Mouse (Mus musculus): ENCODE results near the gene Ctns. TPM values are rescaled to one million over a fixed set of nuclear protein-coding genes. Genes with fewer than 3 reads are reported as not detected.

Ctns gene
- total RNA-seq, 2 experiments from 2014 or later, result 21.2 to 24.8 TPM

GRCm38 (mm10) chr11:73193047-73193446 lies 5.8 kb downstream of the Ctns start:
- no peak for DNase-seq

GRCm38 (mm10) chr11:73187231-73187630 lies 11.6 kb downstream of the Ctns start:
- DNase-seq, result no peak

GRCm38 (mm10) chr11:73185872-73186615 lies 12.8 kb downstream of the Ctns start:
- DNase-seq, result no peak

- no peak for DNase-seq
Observed at GRCm38 (mm10) chr11:73177895-73178294, 20.9 kb downstream of the Ctns start.

- DNase-seq, result no peak
Observed at GRCm38 (mm10) chr11:73177509-73177875, 21.4 kb downstream of the Ctns start.

GRCm38 (mm10) chr11:73176608-73177508 lies 22.0 kb downstream of the Ctns start, which contains the start of the genes Emc6 and Tax1bp3:
Gene Emc6, minus strand, starts transcription at chr11:73177037.
Gene Tax1bp3, plus strand, starts transcription at chr11:73177083.
- DNase-seq, result peak; percentile 94 to 95

- no peak for DNase-seq
Observed at GRCm38 (mm10) chr11:73176186-73176585, 22.7 kb downstream of the Ctns start.

- no peak for DNase-seq
Observed at GRCm38 (mm10) chr11:73175612-73176011, 23.2 kb downstream of the Ctns start.

GRCm38 (mm10) chr11:73172186-73172585 lies 26.7 kb downstream of the Ctns start:
- no peak for DNase-seq

GRCm38 (mm10) chr11:73169231-73169630 lies 29.6 kb downstream of the Ctns start:
- DNase-seq, result peak; percentile 53 to 54

GRCm38 (mm10) chr11:73168576-73168975 lies 30.3 kb downstream of the Ctns start:
- DNase-seq, result no peak

- no peak for DNase-seq
Observed at GRCm38 (mm10) chr11:73168071-73168470, 30.8 kb downstream of the Ctns start.

- DNase-seq, result no peak
Observed at GRCm38 (mm10) chr11:73162284-73162683, 36.6 kb downstream of the Ctns start.

GRCm38 (mm10) chr11:73161616-73162015 lies 37.2 kb downstream of the Ctns start:
- no peak for DNase-seq

- no peak for DNase-seq
Observed at GRCm38 (mm10) chr11:73160811-73161200, 38.0 kb downstream of the Ctns start.

GRCm38 (mm10) chr11:73159957-73160810 lies 38.7 kb downstream of the Ctns start, which contains the start of gene P2rx5:
Gene P2rx5, plus strand, starts transcription at chr11:73160421.
- DNase-seq, result no peak

GRCm38 (mm10) chr11:73155071-73155470 lies 43.8 kb downstream of the Ctns start:
- DNase-seq, result peak in 1 of 2 experiments; percentile 32

GRCm38 (mm10) chr11:73148209-73148608 lies 50.6 kb downstream of the Ctns start:
- no peak for DNase-seq

GRCm38 (mm10) chr11:73146975-73147365 lies 51.9 kb downstream of the Ctns start:
- no peak for DNase-seq

- no peak for DNase-seq
Observed at GRCm38 (mm10) chr11:73146026-73146974, 52.5 kb downstream of the Ctns start.

- DNase-seq, result no peak
Observed at GRCm38 (mm10) chr11:73144261-73144681, 54.6 kb downstream of the Ctns start.

Measured in layer of hippocampus, postnatal 36 days (tissue).